Mouse (Mus musculus) MEL (cell line): ENCODE measurements around the gene Ptgs1. TPM values are rescaled to one million over a fixed set of nuclear protein-coding genes. Genes with fewer than 3 reads are reported as not detected.

Experiments
- DNase-seq: peaks from one replicate; pipeline ENCODE4 v3.0.0; 2011; ENCODE audit warnings: low read depth, low spot score
- H3K27ac ChIP-seq: 2 replicates; pipeline ENCODE4 v1.5.1; 2012; ENCODE audit warnings: low read depth, mild to moderate bottlenecking, control low read depth, low read length, moderate library complexity; ENCODE audit not compliant: control insufficient read depth
- H3K27me3 ChIP-seq, 2 experiments: fragments of 150-350 bp in 1 of 2; sonication (generic) in 1 of 2; 2 replicates each; pipeline ENCODE4 v1.6.1; 2012; ENCODE audit warnings: low read length in 2 of 2, mild to moderate bottlenecking in 2 of 2, improper control_type of control experiment in 1 of 2, moderate library complexity in 1 of 2; ENCODE audit not compliant: insufficient read depth in 2 of 2, control insufficient read depth in 1 of 2
- H3K36me3 ChIP-seq, 2 experiments: 2 replicates each; pipeline ENCODE4 v1.6.1; 2012 to 2014; ENCODE audit warnings: low read length in 2 of 2, improper control_type of control experiment in 1 of 2, inconsistent platforms in 1 of 2, mild to moderate bottlenecking in 1 of 2; ENCODE audit not compliant: insufficient read depth in 2 of 2, control insufficient read depth in 1 of 2
- H3K4me1 ChIP-seq, 2 experiments: fragments of 150-350 bp in 1 of 2; sonication (generic) in 1 of 2; 2 replicates each; pipeline ENCODE4 v1.6.1; 2012; ENCODE audit warnings: low read length in 2 of 2, improper control_type of control experiment in 1 of 2, mild to moderate bottlenecking in 1 of 2; ENCODE audit not compliant: insufficient read depth in 2 of 2, control insufficient read depth in 1 of 2
- H3K4me3 ChIP-seq, 2 experiments: fragments of 150-350 bp in 1 of 2; sonication (generic) in 1 of 2; 2 replicates each; pipeline ENCODE4 v1.5.1; 2012; ENCODE audit warnings: low read depth in 2 of 2, low read length in 2 of 2, mild to moderate bottlenecking in 2 of 2, moderate library complexity in 2 of 2, control low read depth in 1 of 2, improper control_type of control experiment in 1 of 2; ENCODE audit not compliant: control insufficient read depth in 1 of 2, insufficient read depth in 1 of 2
- H3K79me2 ChIP-seq: 2 replicates; pipeline ENCODE4 v1.6.1; 2012; ENCODE audit warnings: mild to moderate bottlenecking, low read length, moderate library complexity; ENCODE audit not compliant: control insufficient read depth, poor library complexity, insufficient read depth
- H3K9ac ChIP-seq: 2 replicates; pipeline ENCODE4 v1.6.1; 2012; ENCODE audit warnings: low read depth, mild to moderate bottlenecking, control low read depth, low read length, moderate library complexity; ENCODE audit not compliant: control insufficient read depth, poor library complexity, severe bottlenecking
- H3K9me3 ChIP-seq: fragments of 150-350 bp; sonication (generic); replicated peaks from 2 replicates; pipeline ENCODE4 v1.6.1; 2012; ENCODE audit warnings: mild to moderate bottlenecking, low read length, improper control_type of control experiment, moderate library complexity; ENCODE audit not compliant: insufficient read depth
- CHD2 ChIP-seq: IDR thresholded peaks from 2 replicates; pipeline ENCODE4 v1.6.1; 2011; ENCODE audit warnings: low read length, improper control_type of control experiment
- CTCF ChIP-seq, 3 experiments: IDR thresholded peaks in 2 of 3; conservative IDR thresholded peaks in 1 of 3; 2 replicates each; pipeline ENCODE4 v1.5.1; 2011 to 2012; ENCODE audit warnings: low read length in 3 of 3, low read depth in 2 of 3, mild to moderate bottlenecking in 2 of 3, improper control_type of control experiment in 1 of 3, inconsistent platforms in 1 of 3, mixed read lengths in 1 of 3, moderate library complexity in 1 of 3; ENCODE audit not compliant: control insufficient read depth in 1 of 3, insufficient read depth in 1 of 3, poor library complexity in 1 of 3, severe bottlenecking in 1 of 3
- E2F4 ChIP-seq: IDR thresholded peaks from 2 replicates; pipeline ENCODE4 v1.6.1; 2011; ENCODE audit warnings: low read depth, low read length, improper control_type of control experiment, borderline replicate concordance
- EP300 ChIP-seq, 2 experiments: IDR thresholded peaks; 2 replicates each; pipeline ENCODE4 v1.6.1; 2011; ENCODE audit warnings: improper control_type of control experiment in 2 of 2, low read length in 2 of 2, low read depth in 1 of 2, mild to moderate bottlenecking in 1 of 2
- ETS1 ChIP-seq: IDR thresholded peaks from 2 replicates; pipeline ENCODE4 v1.6.1; 2012; ENCODE audit warnings: low read depth, mild to moderate bottlenecking, inconsistent platforms, low read length, improper control_type of control experiment, moderate library complexity
- GATA1 ChIP-seq: IDR thresholded peaks from 2 replicates; pipeline ENCODE4 v1.6.1; 2011; ENCODE audit warnings: low read depth, low read length, improper control_type of control experiment
- HCFC1 ChIP-seq: IDR thresholded peaks from 2 replicates; pipeline ENCODE4 v1.6.1; 2012; ENCODE audit warnings: low read depth, mild to moderate bottlenecking, inconsistent platforms, low read length, improper control_type of control experiment, moderate library complexity
- MEF2A ChIP-seq: IDR thresholded peaks from 2 replicates; pipeline ENCODE4 v1.6.1; 2014; ENCODE audit warnings: low read depth, mild to moderate bottlenecking, inconsistent platforms, low read length, improper control_type of control experiment; ENCODE audit not compliant: poor library complexity, insufficient replicate concordance, severe bottlenecking; ENCODE audit errors: extremely low read depth
- MYB ChIP-seq: IDR thresholded peaks from 2 replicates; pipeline ENCODE4 v1.6.1; 2011; ENCODE audit warnings: mild to moderate bottlenecking, low read depth, low read length, improper control_type of control experiment
- NRF1 ChIP-seq: IDR thresholded peaks from 2 replicates; pipeline ENCODE4 v1.6.1; 2014; ENCODE audit warnings: low read depth, mild to moderate bottlenecking, inconsistent platforms, low read length, improper control_type of control experiment, moderate library complexity; ENCODE audit not compliant: poor library complexity, insufficient read depth, severe bottlenecking
- SIN3A ChIP-seq: IDR thresholded peaks from 2 replicates; pipeline ENCODE4 v1.6.1; 2012; ENCODE audit warnings: low read length, improper control_type of control experiment, inconsistent platforms
- SMC3 ChIP-seq: IDR thresholded peaks from 2 replicates; pipeline ENCODE4 v1.6.1; 2011; ENCODE audit warnings: low read depth, low read length, improper control_type of control experiment
- UBTF ChIP-seq: IDR thresholded peaks from 2 replicates; pipeline ENCODE4 v1.6.1; 2012; ENCODE audit warnings: low read depth, mild to moderate bottlenecking, inconsistent platforms, low read length, improper control_type of control experiment, moderate library complexity, borderline replicate concordance; ENCODE audit not compliant: insufficient read depth
- USF1 ChIP-seq: IDR thresholded peaks from 2 replicates; pipeline ENCODE4 v1.6.1; 2014; ENCODE audit warnings: low read depth, mild to moderate bottlenecking, inconsistent platforms, low read length, improper control_type of control experiment, moderate library complexity
- USF2 ChIP-seq, 2 experiments: IDR thresholded peaks; 2 replicates each; pipeline ENCODE4 v1.6.1; 2011 to 2012; ENCODE audit warnings: improper control_type of control experiment in 2 of 2, low read length in 2 of 2, borderline replicate concordance in 1 of 2, inconsistent platforms in 1 of 2, low read depth in 1 of 2, mild to moderate bottlenecking in 1 of 2; ENCODE audit not compliant: insufficient read depth in 1 of 2
- ZC3H11A ChIP-seq: IDR thresholded peaks from 2 replicates; pipeline ENCODE4 v1.6.1; 2012; ENCODE audit warnings: low read depth, mild to moderate bottlenecking, inconsistent platforms, low read length, improper control_type of control experiment
- ZMIZ1 ChIP-seq: IDR thresholded peaks from 2 replicates; pipeline ENCODE4 v1.6.1; 2012; ENCODE audit warnings: low read depth, mild to moderate bottlenecking, inconsistent platforms, low read length, improper control_type of control experiment, moderate library complexity
- polyA plus RNA-seq, 2 experiments: library from polyadenylated mRNA; stranded (reverse) in 1 of 2; unstranded in 1 of 2; fragments of >175 nt in 1 of 2; fragments of >200 nt in 1 of 2; gene quantifications; 2 replicates each; pipeline versions ENCODE4 v1.2.1 to v1.2.4; 2012; ENCODE audit warnings: low replicate concordance in 2 of 2, low read depth in 1 of 2; ENCODE audit not compliant: insufficient read length in 2 of 2, insufficient read depth in 1 of 2, missing spikeins in 1 of 2
- total RNA-seq: library from RNA; depleted of rRNA; stranded (reverse); fragments of 300-350 nt; gene quantifications from 2 replicates; pipeline ENCODE4 v1.2.3, GENCODE M21; 2012

Ptgs1 gene
- total and polyA plus RNA-seq, 3 experiments, result 3.9 to 20.0 TPM; not detected in 1

DNA sequence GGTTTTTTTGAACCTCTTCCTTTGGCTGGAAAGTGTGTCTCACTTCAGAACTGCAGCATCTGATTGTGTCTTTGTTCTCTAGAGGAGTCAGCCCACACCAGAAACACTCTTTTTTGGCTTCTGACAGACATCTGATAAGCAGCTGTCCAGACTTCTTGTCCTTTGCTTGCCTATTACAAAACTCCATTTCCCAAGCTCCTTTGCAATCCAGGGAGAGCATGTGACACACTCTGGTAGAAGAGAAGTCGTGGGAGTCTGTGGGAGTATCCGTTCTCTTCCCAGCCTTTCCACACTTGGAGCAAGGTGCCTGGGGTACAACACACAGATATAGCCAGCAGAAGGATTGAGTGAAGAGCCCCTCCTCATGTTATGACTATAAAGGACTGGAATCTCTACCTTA lies 5.6 kb upstream of the Ptgs1 start:
- Histone ChIP-seq H3K27ac (no peak overlapping the region), H3K27me3 (no peaks in the 10 kb centered on the region; a peak in 2 of 4 replicates), H3K9ac (no peak overlapping the region), H3K4me3 (no peak overlapping the region), H3K79me2 (no peaks in the 10 kb centered on the region), H3K4me1 (peaks cover 0 to 9% of the 10 kb centered on the region in 2 experiments; a peak in 2 of 4 replicates), H3K36me3 (no peaks in the 10 kb centered on the region), H3K9me3 (no peaks in the 10 kb centered on the region)
- DNase-seq, result no peak
- TF ChIP-seq USF1 (peak; percentile 80), HCFC1 (peak; percentile 65; the same call in 1 of the 2 replicates), ETS1 (no peak)

DNA sequence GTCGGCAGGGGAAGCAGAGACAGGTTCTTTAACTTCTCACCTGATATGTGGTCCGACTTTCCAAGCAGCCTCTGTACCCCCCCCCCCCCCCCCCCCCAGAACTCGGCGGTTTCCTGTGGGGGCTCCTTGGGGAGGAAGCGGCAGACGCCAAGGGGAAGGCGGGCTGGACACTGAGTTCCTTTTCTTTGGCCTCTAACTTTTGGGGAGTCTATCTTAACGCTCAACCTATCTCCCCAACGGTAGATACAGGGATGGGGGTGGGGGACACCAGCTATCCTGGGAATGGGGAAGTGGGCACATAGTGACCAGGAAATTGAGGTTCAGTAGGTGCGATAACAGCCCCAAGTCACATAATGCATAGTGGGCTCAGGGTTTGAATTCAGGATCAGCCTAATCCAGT lies 741 bp downstream of the Ptgs1 start:
- Histone ChIP-seq H3K4me3 (peak overlapping the region; percentile 64), H3K36me3 (peaks cover 0 to 9% of the 10 kb centered on the region in 2 experiments; a peak in 2 of 4 replicates), H3K27me3 (no peaks in the 10 kb centered on the region; a peak in 2 of 4 replicates), H3K79me2 (no peaks in the 10 kb centered on the region), H3K27ac (no peak overlapping the region), H3K4me1 (peaks cover 2 to 9% of the 10 kb centered on the region in 2 experiments), H3K9me3 (no peaks in the 10 kb centered on the region), H3K9ac (peak overlapping the region; percentile 62)
- peak; percentile 61 to 64; a peak in 3 of 4 replicates for TF ChIP-seq EP300 (IDR thresholded peaks at IDR 0.05; ENCODE audit: low read depth in 1 of 2, low read length in 2 of 2)
- TF ChIP-seq ZMIZ1, result no peak
- TF ChIP-seq GATA1, result peak; percentile 39; the same call in 1 of the 2 replicates
- no peak for TF ChIP-seq MEF2A
- no peak for TF ChIP-seq NRF1
- no peak for TF ChIP-seq SMC3
- TF ChIP-seq E2F4, result no peak
- TF ChIP-seq SIN3A, result no peak
- TF ChIP-seq MYB, result peak; percentile 27; the same call in 1 of the 2 replicates
- no peak for TF ChIP-seq USF2 (IDR thresholded peaks at IDR 0.05; ENCODE audit: borderline replicate concordance in 1 of 2, insufficient read depth in 1 of 2, low read depth in 1 of 2, low read length in 2 of 2)
- TF ChIP-seq CHD2, result peak; percentile 19; the same call in 1 of the 2 replicates
- no peak for TF ChIP-seq UBTF
- no peak for TF ChIP-seq ZC3H11A
- TF ChIP-seq CTCF (IDR thresholded peaks at IDR 0.05 in 2 of 3, conservative IDR thresholded peaks at IDR 0.05 in 1 of 3; ENCODE audit: control insufficient read depth in 1 of 3, insufficient read depth in 1 of 3, low read depth in 2 of 3, low read length in 3 of 3, poor library complexity in 1 of 3, severe bottlenecking in 1 of 3), result no peak
- DNase-seq, result peak; percentile 45
